Mouse (Mus musculus): ENCODE data around the gene Eya3.
"Not testable (repeated sequence)": the region's sequence is repeated elsewhere in the genome, so short reads cannot be mapped to it uniquely, and the experiment has no call there.

The Eya3 gene

GRCm38 (mm10) chr4:132737154-132737553 lies 98.4 kb downstream of the Eya3 start:
- in situ Hi-C loops (cut with MboI, MseI): not testable (repeated sequence)

GRCm38 (mm10) chr4:132741491-132741890 lies 102.7 kb downstream of the Eya3 start:
- in situ Hi-C loops (cut with MboI, MseI): no loop called here

GRCm38 (mm10) chr4:132743992-132744911 lies 105.5 kb downstream of the Eya3 start:
- in situ Hi-C loops (cut with MboI, MseI): no loop called here

GRCm38 (mm10) chr4:132746911-132747517 lies 108.2 kb downstream of the Eya3 start:
- in situ Hi-C loops (cut with MboI, MseI): no loop called here

GRCm38 (mm10) chr4:132747664-132748259 lies 109.0 kb downstream of the Eya3 start:
- in situ Hi-C loops (cut with MboI, MseI): no loop called here

- in situ Hi-C loops (cut with MboI, MseI): no loop called here
Observed at GRCm38 (mm10) chr4:132748778-132749177, 110.0 kb downstream of the Eya3 start.

GRCm38 (mm10) chr4:132749258-132749982 lies 110.6 kb downstream of the Eya3 start:
- in situ Hi-C loops (cut with MboI, MseI): no loop called here

- in situ Hi-C loops (cut with MboI, MseI): no loop called here
Observed at GRCm38 (mm10) chr4:132752992-132753391, 114.2 kb downstream of the Eya3 start.

- in situ Hi-C loops (cut with MboI, MseI): no loop called here
Observed at GRCm38 (mm10) chr4:132756974-132757373, 118.2 kb downstream of the Eya3 start, which contains the start of gene Smpdl3b. Gene Smpdl3b (minus strand): TSS chr4:132757252.

- in situ Hi-C loops (cut with MboI, MseI): no loop called here
Observed at GRCm38 (mm10) chr4:132757633-132758351, 119.0 kb downstream of the Eya3 start.

- in situ Hi-C loops (cut with MboI, MseI): no loop called here
Observed at GRCm38 (mm10) chr4:132760296-132760695, 121.5 kb downstream of the Eya3 start.

- in situ Hi-C loops (cut with MboI, MseI): no loop called here
Observed at GRCm38 (mm10) chr4:132762602-132763001, 123.8 kb downstream of the Eya3 start.

- in situ Hi-C loops (cut with MboI, MseI): not testable (repeated sequence)
Observed at GRCm38 (mm10) chr4:132763125-132763524, 124.3 kb downstream of the Eya3 start.

- in situ Hi-C loops (cut with MboI, MseI): no loop called here
Observed at GRCm38 (mm10) chr4:132767914-132768876, 129.4 kb downstream of the Eya3 start, which contains the start of gene Rpa2. Gene Rpa2 (plus strand): TSS chr4:132768332.

- in situ Hi-C loops (cut with MboI, MseI): no loop called here
Observed at GRCm38 (mm10) chr4:132771776-132772175, 133.0 kb downstream of the Eya3 start.
